Mouse (Mus musculus) urinary bladder, adult 18-20 months (tissue): ENCODE measurements around the gene Cenpe.

Experiments
- DNase-seq, 2 experiments: peaks; one replicate each; pipeline ENCODE4 v3.0.0; 2022; ENCODE audit warnings: low spot score in 2 of 2, mixed read lengths in 2 of 2

Cenpe gene

GRCm38 (mm10) chr3:135280669-135281415, 68.5 kb downstream of the Cenpe start, which contains the start of gene Bdh2:
Gene Bdh2, plus strand, starts transcription at chr3:135281221.
- DNase-seq, result peak; percentile 50 to 70

GRCm38 (mm10) chr3:135281701-135282100, 69.4 kb downstream of the Cenpe start:
- no peak for DNase-seq

- no peak for DNase-seq
These were observed 72.9 kb downstream of the Cenpe start for GRCm38 (mm10) chr3:135285256-135285655.

DNA sequence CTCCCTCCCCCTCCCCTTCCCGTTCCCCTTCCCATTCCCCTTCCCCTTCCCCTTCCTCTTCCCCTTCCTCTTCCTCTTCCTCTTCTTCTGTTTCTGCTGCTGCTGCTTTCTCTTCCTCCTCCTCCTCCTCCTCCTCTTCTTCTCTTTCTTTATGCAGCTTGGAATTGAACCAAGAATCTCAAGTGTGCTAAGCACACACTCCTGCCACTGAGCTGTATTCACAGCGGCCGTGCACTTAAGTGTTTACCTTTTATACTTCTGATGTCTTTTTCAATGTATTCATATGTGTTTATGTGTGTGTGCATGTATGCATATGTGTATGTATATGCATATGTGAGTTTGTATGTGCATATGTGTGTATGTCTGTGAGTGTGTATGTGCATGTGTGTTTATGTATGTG, 73.5 kb downstream of the Cenpe start:
- DNase-seq, result no peak

DNA sequence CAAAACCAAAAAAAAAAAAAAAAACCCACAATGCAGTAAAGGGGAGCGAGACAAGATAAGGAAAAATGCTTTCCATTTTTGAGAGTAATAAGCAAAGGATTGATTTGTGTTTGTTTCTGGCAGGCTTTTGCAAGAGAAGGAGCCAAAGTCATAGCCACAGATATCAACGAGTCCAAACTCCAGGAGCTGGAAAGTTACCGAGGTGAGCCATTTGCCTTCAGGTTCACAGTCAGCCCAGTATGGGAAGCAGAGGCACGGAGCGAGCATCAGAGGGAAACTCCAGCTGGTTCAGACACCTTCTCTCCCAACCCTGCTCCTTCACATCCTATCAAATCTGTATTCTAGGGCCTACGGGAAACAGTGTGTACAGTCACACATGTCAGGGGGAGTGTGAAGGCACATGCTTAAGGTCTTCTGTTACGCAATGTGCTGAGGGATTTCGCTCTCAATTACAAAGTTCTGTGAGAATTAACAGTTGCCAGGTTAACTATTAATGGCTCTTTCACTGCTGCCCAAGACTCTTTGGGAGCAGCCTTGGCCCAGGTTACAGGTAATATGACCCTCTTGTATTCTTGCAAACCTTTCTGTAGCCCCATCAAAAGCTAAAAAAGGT, 75.9 kb downstream of the Cenpe start:
- DNase-seq, result no peak

- DNase-seq, result no peak
These were observed 76.8 kb downstream of the Cenpe start for GRCm38 (mm10) chr3:135289148-135289547.

GRCm38 (mm10) chr3:135290249-135290894, 78.0 kb downstream of the Cenpe start:
- peak in 1 of 2 experiments; percentile 7 for DNase-seq

GRCm38 (mm10) chr3:135293703-135294102, 81.4 kb downstream of the Cenpe start:
- peak in 1 of 2 experiments; percentile 16 for DNase-seq

DNA sequence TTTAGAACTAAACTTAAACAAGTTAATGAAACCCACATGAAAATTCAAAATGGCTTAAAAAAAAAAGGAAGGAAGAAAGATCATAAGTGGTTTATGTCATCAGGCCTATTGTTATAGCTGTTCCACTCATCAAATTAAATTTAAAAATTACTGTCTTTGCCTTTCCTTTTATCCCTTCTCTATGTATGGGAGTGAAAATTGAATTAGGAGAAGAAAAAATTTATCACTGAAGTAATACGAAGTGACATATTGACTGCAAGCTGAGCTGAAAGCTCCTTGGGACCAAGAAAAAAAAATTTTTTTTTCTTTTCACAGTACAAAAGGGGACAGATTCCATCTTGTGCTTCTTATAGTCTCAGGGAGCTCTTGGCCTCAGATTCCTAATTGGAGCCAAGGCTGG, 83.2 kb downstream of the Cenpe start:
- no peak for DNase-seq

- DNase-seq, result peak in 1 of 2 experiments; percentile 38
These were observed 86.2 kb downstream of the Cenpe start for GRCm38 (mm10) chr3:135298560-135298959.

DNA sequence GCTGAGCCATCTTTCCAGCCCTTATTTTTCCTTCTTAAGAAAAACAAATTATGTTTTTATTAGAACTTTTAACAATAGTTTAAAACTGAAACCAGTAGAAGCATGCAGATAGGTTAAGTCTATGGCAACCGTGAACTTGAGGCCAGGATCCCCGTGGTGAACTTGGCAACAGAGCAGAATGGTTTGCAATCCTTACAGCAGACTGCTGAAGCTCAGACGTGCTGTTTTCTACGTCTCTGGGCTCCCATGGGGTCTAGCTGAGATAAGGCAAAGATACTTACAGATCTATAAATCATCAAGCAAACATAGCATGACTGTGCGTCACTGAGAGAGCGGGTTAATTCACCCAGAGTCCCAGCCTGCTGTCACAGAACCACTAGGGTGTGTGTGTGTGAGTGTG, 87.7 kb downstream of the Cenpe start:
- DNase-seq, result no peak

GRCm38 (mm10) chr3:135304060-135304459, 91.7 kb downstream of the Cenpe start:
- DNase-seq, result no peak

- DNase-seq, result no peak
These were observed 92.2 kb downstream of the Cenpe start for GRCm38 (mm10) chr3:135304566-135304965.

DNA sequence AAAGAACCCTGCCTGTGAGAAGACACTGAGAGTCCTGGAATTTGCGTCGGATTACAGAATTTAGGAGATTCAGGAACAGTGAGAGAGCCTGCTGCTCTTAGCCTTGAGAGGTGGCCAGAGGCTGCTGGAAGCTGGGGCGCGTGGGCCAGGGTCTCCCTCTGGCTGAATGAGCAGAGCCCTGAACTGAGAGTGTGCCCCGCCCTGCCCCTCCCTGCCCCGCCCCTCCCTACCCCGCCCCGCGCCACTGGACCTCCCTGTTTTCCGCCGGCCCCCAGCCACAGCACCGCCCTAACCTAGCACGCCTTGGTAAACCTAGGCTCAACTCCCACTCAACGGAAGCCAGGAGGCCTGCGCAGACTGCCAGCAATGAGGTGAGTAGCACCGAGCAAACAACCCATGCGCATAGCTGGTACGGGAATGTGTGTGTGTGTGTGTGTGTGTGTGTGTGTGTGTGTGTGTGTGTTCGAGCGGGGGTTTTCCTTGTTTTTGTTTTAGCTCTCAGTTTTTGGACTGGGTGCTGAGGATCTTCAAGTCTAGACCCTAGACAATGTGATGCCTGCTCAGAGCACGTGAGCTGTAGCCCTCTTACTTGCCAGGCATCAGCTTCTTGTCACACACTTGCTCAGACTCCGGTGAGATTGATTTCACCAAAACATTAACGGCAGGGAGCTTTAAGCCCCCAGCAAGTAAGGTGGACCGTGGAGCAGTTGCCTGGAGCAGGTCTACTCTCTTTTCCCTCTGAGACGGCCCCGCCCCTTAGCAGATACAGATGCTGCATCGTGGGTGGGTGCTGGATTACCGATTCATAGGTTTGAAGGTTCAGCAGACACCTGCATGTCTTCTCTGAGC, 95.3 kb downstream of the Cenpe start, which contains the start of gene Slc9b2:
Gene Slc9b2, plus strand, starts transcription at position 290 of the 849 bp plus-strand sequence.
- peak in 1 of 2 experiments; percentile 16 for DNase-seq

GRCm38 (mm10) chr3:135312916-135313491, 100.7 kb downstream of the Cenpe start:
- no peak for DNase-seq

DNA sequence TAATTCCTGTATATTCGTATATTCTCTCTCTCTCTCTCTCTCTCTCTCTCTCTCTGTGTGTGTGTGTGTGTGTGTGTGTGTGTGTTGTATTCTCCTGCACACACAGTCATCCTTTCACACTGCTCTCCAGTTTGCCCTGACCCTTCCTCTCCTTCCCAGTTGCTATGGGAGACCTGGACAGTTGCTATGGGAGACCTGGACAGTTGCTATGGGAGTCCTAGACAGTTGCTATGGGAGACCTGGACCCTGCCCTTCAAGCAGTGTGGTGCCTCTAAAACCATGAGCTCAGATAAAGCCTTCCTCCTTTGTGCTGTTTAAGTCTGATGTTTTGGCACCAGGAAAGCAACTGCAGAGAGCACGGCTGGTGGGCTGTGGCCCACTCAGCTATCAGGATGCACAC, 101.4 kb downstream of the Cenpe start:
- DNase-seq, result no peak

GRCm38 (mm10) chr3:135314811-135315210, 102.5 kb downstream of the Cenpe start:
- no peak for DNase-seq

DNA sequence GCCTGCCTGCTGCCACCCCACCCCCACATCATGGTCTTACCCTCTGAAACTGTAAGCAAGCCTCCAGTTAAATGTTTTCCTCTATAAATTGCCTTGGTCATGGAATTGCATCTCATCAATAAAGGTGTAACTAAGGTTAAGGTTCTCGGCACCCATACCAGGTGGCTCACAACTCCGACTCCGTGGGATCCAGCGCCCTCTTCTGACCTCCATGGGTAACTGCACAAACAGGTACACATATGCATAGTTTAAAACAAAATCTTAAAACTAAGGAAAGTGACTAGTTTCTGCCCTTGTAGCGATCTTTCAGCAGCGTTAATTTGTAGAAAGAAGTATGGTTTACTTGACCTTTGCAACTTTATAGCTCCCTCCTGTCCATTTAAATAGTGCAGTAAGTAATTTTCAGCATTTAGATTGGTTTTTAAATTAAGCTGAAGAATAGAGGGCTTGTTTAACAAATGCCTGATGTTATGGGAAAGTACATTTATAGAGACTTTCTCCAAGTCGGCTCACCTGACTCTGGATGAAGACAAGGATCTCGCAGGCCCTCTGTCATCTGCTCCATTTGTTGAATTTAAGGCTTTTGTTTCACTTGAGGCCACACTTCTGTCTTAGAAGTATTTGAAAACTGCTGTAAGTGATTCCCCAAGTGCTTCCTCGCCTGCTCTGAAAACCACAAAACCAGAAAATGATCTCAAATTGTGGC, 103.5 kb downstream of the Cenpe start:
- DNase-seq, result no peak

DNA sequence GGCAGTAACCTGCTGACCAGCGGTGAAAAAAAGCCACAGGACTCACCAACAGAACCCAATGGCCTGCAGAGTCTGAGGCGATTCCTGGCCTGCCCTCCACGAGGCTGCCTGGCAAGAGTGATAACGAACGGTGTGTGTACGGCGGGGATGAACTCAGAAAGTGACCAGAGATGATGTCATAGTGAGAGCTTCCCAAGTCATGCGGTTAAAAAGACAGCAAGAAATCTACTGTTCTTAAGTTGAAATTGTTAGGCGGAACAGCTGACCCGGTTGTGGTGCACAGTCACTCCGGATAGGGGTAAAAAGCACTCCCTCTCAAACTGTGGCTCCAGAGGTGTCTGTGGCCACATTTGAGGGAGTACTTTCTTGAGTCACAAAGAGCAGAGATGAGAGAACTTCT, 106.0 kb downstream of the Cenpe start:
- no peak for DNase-seq
